ENCODE assay signal across 27 mouse cellular contexts in the genomic region with DNA sequence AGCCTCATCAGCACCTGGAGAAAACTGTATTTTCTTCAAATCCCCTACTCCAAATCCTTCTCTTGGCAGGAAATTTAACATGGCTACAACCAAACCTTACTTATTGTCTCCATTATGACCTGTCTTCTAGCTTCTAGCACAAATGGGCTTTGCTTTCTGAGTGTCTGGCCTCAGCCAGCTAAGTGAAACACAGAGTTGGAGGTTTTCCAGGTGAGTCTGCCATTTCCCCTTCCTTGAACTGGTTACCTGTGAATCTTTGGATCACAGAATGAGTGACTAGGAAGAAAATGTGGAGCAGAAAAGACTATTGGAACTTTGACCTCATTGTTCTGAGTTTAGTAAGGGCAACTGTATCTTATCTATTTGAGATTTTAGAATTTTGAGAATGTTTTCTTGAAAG. TPM values are rescaled to one million over a fixed set of nuclear protein-coding genes. Genes with fewer than 3 reads are reported as not detected.
A peak's percentile ranks its signal among the peaks of the same experiment; 100 is the strongest.
DNase-seq lines count a peak whose midpoint lies in the region; ATAC-seq and TF ChIP-seq lines count a peak whose summit lies in the region.
"Had no signal": no experiment of that assay in that cellular context is flagged by ENCODE, and none has a peak within 500 bp of the region (broad histone marks: within the 10 kb centered on the region; RNA-seq: fewer than 3 reads in every experiment).

A gene (plus strand): TSS at position 73 of the 400 bp plus-strand sequence.

- no peak within 1 kb of the TSS for H3K9ac ChIP-seq in embryonic facial prominence, embryonic 15.5 days
- H3K9ac ChIP-seq: embryonic facial prominence, embryonic 13.5 days; forebrain, embryonic 13.5 days; forebrain, embryonic 15.5 days; forebrain, postnatal 0 days had no signal

- H3K4me1 ChIP-seq in embryonic facial prominence, embryonic 15.5 days: no peaks in the 10 kb centered on the region
- no peaks in the 10 kb centered on the region for H3K4me1 ChIP-seq in embryonic facial prominence, embryonic 10.5 days
- H3K4me1 ChIP-seq in kidney, adult 2 months (ENCODE audit: control insufficient read depth, insufficient read depth, low read length): no peaks in the 10 kb centered on the region
- H3K4me1 ChIP-seq: forebrain, embryonic 13.5 days; forebrain, embryonic 15.5 days had no signal

- no peak for TF ChIP-seq POLR2A in kidney, adult 2 months (IDR thresholded peaks at IDR 0.05; ENCODE audit: low read depth, low read length)

- no peak for DNase-seq in embryonic facial prominence, embryonic 10.5 days (ENCODE audit: low spot score)
- peak; percentile 66 for DNase-seq in kidney, adult 2 months
- no peak for DNase-seq in kidney, postnatal 25 days
- DNase-seq in kidney, adult 9 months: peak; percentile 59
- no peak for DNase-seq in kidney, postnatal 14 days
- DNase-seq: adrenal gland, adult 8-10 months; adrenal gland, postnatal 14 days; adrenal gland, postnatal 36 days; B cell, adult 2 months; cerebellum, adult 11-12 months; cerebellum, adult 2 months; cerebellum, adult 9-10 months; cerebellum, postnatal 10 days; cerebellum, postnatal 25 days; forebrain, postnatal 0 days had no signal

- H3K27me3 ChIP-seq in embryonic facial prominence, embryonic 15.5 days: no peaks in the 10 kb centered on the region
- no peaks in the 10 kb centered on the region for H3K27me3 ChIP-seq in embryonic facial prominence, embryonic 10.5 days (replicated peaks; ENCODE audit: low read depth, poor library complexity, severe bottlenecking)
- H3K27me3 ChIP-seq in kidney, adult 2 months (replicated peaks; ENCODE audit: control insufficient read depth, insufficient read depth, low read length): no peaks in the 10 kb centered on the region
- H3K27me3 ChIP-seq: CH12.LX; embryonic facial prominence, embryonic 13.5 days; forebrain, embryonic 13.5 days; forebrain, embryonic 15.5 days had no signal

- H3K4me3 ChIP-seq in embryonic facial prominence, embryonic 15.5 days (replicated peaks): no peak within 1 kb of the TSS
- no peak within 1 kb of the TSS for H3K4me3 ChIP-seq in embryonic facial prominence, embryonic 10.5 days
- no peak within 1 kb of the TSS for H3K4me3 ChIP-seq in kidney, adult 2 months (ENCODE audit: insufficient read depth, low read depth, low read length)
- H3K4me3 ChIP-seq: embryonic facial prominence, embryonic 13.5 days; forebrain, embryonic 13.5 days; forebrain, embryonic 15.5 days had no signal

- TF ChIP-seq CTCF in kidney, adult 2 months (conservative IDR thresholded peaks at IDR 0.05; ENCODE audit: insufficient read depth, insufficient read length, low read depth, low read length): no peak

- no peak within 1 kb of the TSS for H3K4me2 ChIP-seq in embryonic facial prominence, embryonic 15.5 days (replicated peaks)
- H3K4me2 ChIP-seq: embryonic facial prominence, embryonic 13.5 days; forebrain, embryonic 13.5 days; forebrain, embryonic 15.5 days had no signal

- H3K36me3 ChIP-seq in embryonic facial prominence, embryonic 15.5 days: no peaks in the 10 kb centered on the region
- H3K36me3 ChIP-seq in embryonic facial prominence, embryonic 10.5 days (replicated peaks): no peaks in the 10 kb centered on the region
- no peaks in the 10 kb centered on the region for H3K36me3 ChIP-seq in kidney, adult 2 months (ENCODE audit: control insufficient read depth, insufficient read depth, low read length)
- H3K36me3 ChIP-seq: embryonic facial prominence, embryonic 13.5 days; forebrain, embryonic 15.5 days; G1E had no signal

- H3K9me3 ChIP-seq in embryonic facial prominence, embryonic 15.5 days (replicated peaks): no peaks in the 10 kb centered on the region
- H3K9me3 ChIP-seq in embryonic facial prominence, embryonic 10.5 days: no peaks in the 10 kb centered on the region
- H3K9me3 ChIP-seq: embryonic facial prominence, embryonic 13.5 days; forebrain, embryonic 13.5 days; forebrain, embryonic 15.5 days; G1E had no signal

- ATAC-seq in embryonic facial prominence, embryonic 15.5 days (ENCODE audit: insufficient number of reproducible peaks, low FRiP score, low TSS enrichment, low read depth): no peak
- ATAC-seq: activated CD4-positive, CD25-positive, alpha-beta regulatory T cell, adult 4 months; CD4-positive, CD25-positive, alpha-beta regulatory T cell, adult 4 months; forebrain, embryonic 13.5 days; forebrain, embryonic 15.5 days; forebrain, postnatal 0 days; Patski had no signal

- H3K27ac ChIP-seq in embryonic facial prominence, embryonic 15.5 days (replicated peaks): peak within 1 kb of the TSS; percentile 5; the same call in 1 of the 2 replicates
- H3K27ac ChIP-seq in embryonic facial prominence, embryonic 10.5 days (replicated peaks): no peak within 1 kb of the TSS
- H3K27ac ChIP-seq in kidney, adult 2 months (ENCODE audit: insufficient read depth, low read depth, low read length): no peak within 1 kb of the TSS
- H3K27ac ChIP-seq: forebrain, embryonic 13.5 days; forebrain, embryonic 15.5 days had no signal

RNA-seq across cellular contexts. Expression of the gene that starts here (rescaled TPM):
- polyA plus RNA-seq in embryonic facial prominence, embryonic 15.5 days (2015; fragmentation: Nextera tagmentation; extraction: Ambion mirVana): 0.12 TPM in 1 of 2 replicates, not detected in the other
- polyA plus RNA-seq in embryonic facial prominence, embryonic 10.5 days (2016; fragmentation: Nextera tagmentation; extraction: Ambion mirVana): not detected in 2 replicates
- polyA plus RNA-seq in kidney, adult 2 months (2012; rRNA removed): not detected in 2 replicates
- polyA plus RNA-seq: activated CD4-positive, CD25-positive, alpha-beta regulatory T cell, adult 4 months; CD4-positive, CD25-positive, alpha-beta regulatory T cell, adult 4 months; cerebellum, adult 2 months; cortical plate, adult 2 months; embryonic facial prominence, embryonic 11.5 days; embryonic facial prominence, embryonic 13.5 days; forebrain, embryonic 11.5 days; forebrain, embryonic 13.5 days; forebrain, embryonic 15.5 days; forebrain, postnatal 0 days; G1E; Patski had no signal

Comparison
In these comparisons a context has a peak if more than half of its experiments do, and no peak if none do; other contexts are left out.
1. Peak in DNase-seq in kidney, adult 2 months; RNA of the gene not detected or under 1 TPM.